Mouse (Mus musculus) hindbrain, embryonic 16.5 days (tissue): Measurements from ENCODE around the gene Asap2. TPM values are rescaled to one million over a fixed set of nuclear protein-coding genes. Genes with fewer than 3 reads are reported as not detected.

Experiments
- ATAC-seq: fragments of 200-750 bp; cut with Nextera tagmentation; 2 replicates; pipeline ENCODE4 v1.8.0; 2017; ENCODE audit warnings: moderate TSS enrichment, moderate library complexity
- H3K27ac ChIP-seq: fragments of 300-500 bp; sonication (generic); 2 replicates; pipeline ENCODE4 v1.5.1; 2014; ENCODE audit warnings: low read depth, mild to moderate bottlenecking, control low read depth, low read length, moderate library complexity
- H3K27me3 ChIP-seq: fragments of 300-500 bp; sonication (generic); replicated peaks from 2 replicates; pipeline ENCODE4 v1.6.1; 2014; ENCODE audit warnings: low read length; ENCODE audit not compliant: control insufficient read depth, insufficient read depth
- H3K36me3 ChIP-seq: fragments of 300-500 bp; sonication (generic); 2 replicates; pipeline ENCODE4 v1.6.1; 2014; ENCODE audit warnings: mild to moderate bottlenecking, low read length, moderate library complexity, mixed read lengths; ENCODE audit not compliant: control insufficient read depth, insufficient read depth
- H3K4me1 ChIP-seq: fragments of 300-500 bp; sonication (generic); 2 replicates; pipeline ENCODE4 v1.6.1; 2014; ENCODE audit warnings: low read depth, low read length; ENCODE audit not compliant: control insufficient read depth, insufficient read depth
- H3K4me2 ChIP-seq: fragments of 300-500 bp; sonication (generic); 2 replicates; pipeline ENCODE4 v1.6.1; 2014; ENCODE audit warnings: mild to moderate bottlenecking, low read length, control low read depth, moderate library complexity
- H3K4me3 ChIP-seq: fragments of 300-500 bp; sonication (generic); 2 replicates; pipeline ENCODE4 v1.5.1; 2014; ENCODE audit warnings: mild to moderate bottlenecking, low read length, control low read depth, moderate library complexity
- H3K9ac ChIP-seq: fragments of 300-500 bp; sonication (generic); 2 replicates; pipeline ENCODE4 v1.6.1; 2014; ENCODE audit warnings: low read depth, mild to moderate bottlenecking, control low read depth, low read length, moderate library complexity
- H3K9me3 ChIP-seq: fragments of 300-500 bp; sonication (generic); 2 replicates; pipeline ENCODE4 v1.6.1; 2014; ENCODE audit warnings: mild to moderate bottlenecking, low read length, moderate library complexity; ENCODE audit not compliant: control insufficient read depth
- WGBS: fragments of 180-500 bp; shearing (Covaris S2); extraction: QIAGEN DNeasy Blood & Tissue Kit; methylation state at CpG from one replicate; pipeline ENCODE4 v1.1.7; 2014; 5-methylcytosine and 5-hydroxymethylcytosine counted together
- polyA plus RNA-seq: library from polyadenylated mRNA; unstranded; fragments of >200 nt; fragmentation: Nextera tagmentation; extraction: Ambion mirVana; gene quantifications from 2 replicates; pipeline ENCODE4 v1.2.1, GENCODE M21; 2015

Asap2 gene
- polyA plus RNA-seq, 1 experiment from 2014 or later: 10.2 TPM

DNA sequence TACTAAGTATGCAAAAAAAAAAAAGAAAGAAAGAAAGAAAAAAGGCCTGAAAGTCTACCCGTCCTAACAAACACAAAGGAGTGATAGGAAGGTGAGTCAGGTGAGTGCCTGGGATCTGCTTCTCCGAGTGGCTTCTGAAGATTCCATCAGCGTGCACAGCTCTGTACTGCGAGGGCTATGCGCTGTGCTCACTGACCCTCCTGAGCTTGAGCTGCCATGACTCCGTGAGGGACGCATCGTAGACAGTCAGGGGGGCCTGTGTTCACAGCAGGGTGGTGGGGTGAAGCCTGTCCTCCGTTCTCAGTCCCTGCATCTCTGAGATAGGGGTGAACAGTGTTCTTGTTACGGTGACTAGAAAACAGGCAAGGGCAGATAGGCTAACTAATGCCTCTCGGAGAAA, 308.6 kb downstream of the Asap2 start:
- H3K4me3 ChIP-seq: no peak overlapping the region
- no peaks in the 10 kb centered on the region for H3K27me3 ChIP-seq
- H3K4me1 ChIP-seq: no peaks in the 10 kb centered on the region
- H3K9ac ChIP-seq: no peak overlapping the region
- H3K9me3 ChIP-seq: no peaks in the 10 kb centered on the region
- ATAC-seq: no peak
- peaks cover 64% of the 10 kb centered on the region for H3K36me3 ChIP-seq
- 93% methylated on average over 11 of the region's 11 CpGs for WGBS
- H3K4me2 ChIP-seq: no peak overlapping the region
- no peak overlapping the region for H3K27ac ChIP-seq

DNA sequence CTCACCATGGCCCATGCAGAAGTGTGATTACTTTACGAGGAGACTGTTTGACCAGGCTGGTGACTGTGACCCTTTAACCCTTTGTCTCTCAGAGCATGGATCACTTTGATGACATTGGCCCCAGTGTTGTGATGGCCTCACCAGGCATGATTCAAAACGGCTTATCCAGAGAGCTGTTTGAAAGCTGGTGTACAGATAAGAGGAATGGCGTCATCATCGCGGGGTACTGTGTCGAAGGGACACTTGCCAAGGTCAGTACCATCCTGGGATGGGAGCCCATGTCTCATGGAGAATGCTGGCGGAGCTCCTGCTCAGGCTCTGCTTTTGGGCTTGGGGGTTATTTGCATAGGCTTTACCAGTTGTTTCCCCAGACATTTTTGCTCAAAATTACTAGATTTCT, 311.1 kb downstream of the Asap2 start:
- Histone ChIP-seq H3K9me3 (no peaks in the 10 kb centered on the region), H3K4me2 (no peak overlapping the region), H3K27me3 (no peaks in the 10 kb centered on the region), H3K9ac (no peak overlapping the region), H3K36me3 (peaks cover 63% of the 10 kb centered on the region), H3K4me1 (no peaks in the 10 kb centered on the region), H3K4me3 (no peak overlapping the region), H3K27ac (no peak overlapping the region)
- 94% methylated on average over 7 of the region's 7 CpGs for WGBS
- ATAC-seq: no peak

DNA sequence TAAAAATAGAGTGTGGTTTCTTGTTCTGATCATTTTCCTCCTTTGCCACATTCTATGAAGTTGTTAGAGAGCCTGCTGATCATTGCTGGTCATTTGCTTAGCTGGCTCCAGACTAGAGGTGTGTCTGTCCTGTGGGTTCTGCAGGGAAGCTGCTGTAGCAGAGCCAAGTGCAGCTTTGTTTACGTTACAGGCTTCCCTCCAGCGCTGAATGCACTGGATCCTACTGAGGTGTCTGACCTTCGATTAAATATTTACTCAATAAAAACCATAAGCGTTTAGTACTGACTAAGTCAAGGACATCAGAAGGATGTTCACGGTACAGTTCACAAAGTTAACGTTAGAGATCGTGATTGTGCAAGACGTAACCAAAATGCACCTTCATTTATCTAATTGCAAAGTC, 311.7 kb downstream of the Asap2 start:
- no peak overlapping the region for H3K9ac ChIP-seq
- no peaks in the 10 kb centered on the region for H3K9me3 ChIP-seq
- 91% methylated on average over 8 of the region's 8 CpGs for WGBS
- peaks cover 64% of the 10 kb centered on the region for H3K36me3 ChIP-seq
- H3K4me3 ChIP-seq: no peak overlapping the region
- no peak for ATAC-seq
- H3K27ac ChIP-seq: no peak overlapping the region
- no peak overlapping the region for H3K4me2 ChIP-seq
- no peaks in the 10 kb centered on the region for H3K27me3 ChIP-seq
- H3K4me1 ChIP-seq: no peaks in the 10 kb centered on the region

DNA sequence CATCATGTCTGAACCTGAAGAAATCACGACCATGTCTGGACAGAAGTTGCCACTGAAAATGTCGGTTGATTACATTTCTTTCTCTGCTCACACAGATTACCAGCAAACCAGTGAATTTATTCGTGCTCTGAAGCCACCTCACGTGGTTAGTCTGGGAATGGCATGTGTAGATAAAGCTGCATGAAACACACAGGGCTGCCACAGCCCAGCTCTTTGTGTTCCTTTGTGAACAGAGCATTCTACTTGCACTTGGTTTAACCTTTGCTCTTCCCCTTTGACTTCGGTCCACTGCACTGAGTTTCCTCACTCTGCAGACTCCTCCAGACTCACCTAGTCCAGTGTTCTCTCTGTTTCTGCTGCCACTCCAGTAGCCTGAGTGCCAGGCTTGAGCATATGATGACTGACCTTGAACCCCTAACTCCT, 312.1 kb downstream of the Asap2 start:
- 85% methylated on average over 5 of the region's 5 CpGs for WGBS

DNA sequence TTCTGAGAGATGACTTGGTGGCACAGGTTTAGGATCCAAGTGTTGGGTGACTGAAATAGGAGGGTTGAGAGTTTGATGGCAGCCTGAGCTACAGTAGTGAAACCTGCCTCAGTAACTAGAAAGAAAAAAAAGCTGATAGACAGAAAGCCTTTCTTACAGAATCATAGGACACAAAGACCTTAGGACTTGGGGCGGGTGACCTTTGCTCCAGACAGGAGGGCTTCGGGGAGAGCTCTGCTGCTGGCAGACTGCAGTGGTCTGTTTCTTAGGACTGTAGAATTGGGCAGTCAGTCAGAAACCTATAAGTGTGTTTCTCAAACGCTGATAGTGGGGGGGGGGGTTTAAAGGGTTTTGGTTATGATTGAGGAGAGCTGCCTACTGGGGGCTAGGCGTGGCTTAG, 315.5 kb downstream of the Asap2 start:
- Histone ChIP-seq H3K4me3 (no peak overlapping the region), H3K9ac (no peak overlapping the region), H3K9me3 (no peaks in the 10 kb centered on the region), H3K27me3 (no peaks in the 10 kb centered on the region), H3K4me1 (no peaks in the 10 kb centered on the region), H3K27ac (no peak overlapping the region), H3K36me3 (peaks cover 58% of the 10 kb centered on the region), H3K4me2 (no peak overlapping the region)
- WGBS: 87% methylated on average over 4 of the region's 4 CpGs
- no peak for ATAC-seq

More for the DNA sequence above, 312.1 kb downstream of the Asap2 start:
- ATAC-seq: no peak
- Histone ChIP-seq H3K27me3 (no peaks in the 10 kb centered on the region), H3K36me3 (peaks cover 62% of the 10 kb centered on the region), H3K4me3 (no peak overlapping the region), H3K9ac (no peak overlapping the region), H3K4me2 (no peak overlapping the region), H3K4me1 (no peaks in the 10 kb centered on the region), H3K9me3 (no peaks in the 10 kb centered on the region), H3K27ac (no peak overlapping the region)

DNA sequence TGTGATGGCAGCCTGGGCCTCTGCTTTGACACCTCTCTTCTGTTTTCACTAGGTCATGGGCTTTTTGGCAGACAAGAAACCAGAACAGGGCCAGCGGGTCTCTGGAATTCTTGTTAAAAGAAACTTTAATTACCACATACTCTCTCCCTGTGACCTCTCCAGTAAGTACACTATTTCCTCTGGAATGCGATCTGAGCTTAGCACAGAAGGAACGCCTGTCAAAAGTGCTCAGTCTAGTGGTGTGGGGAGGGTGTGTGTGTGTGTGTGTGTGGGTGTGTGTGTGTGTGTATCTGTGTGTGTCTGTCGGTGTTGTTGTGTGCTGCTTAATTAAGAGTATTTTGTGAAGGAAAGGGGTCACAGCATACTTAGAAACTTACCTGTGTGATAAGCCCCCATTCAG, 316.5 kb downstream of the Asap2 start:
- Histone ChIP-seq H3K4me1 (no peaks in the 10 kb centered on the region), H3K36me3 (peaks cover 58% of the 10 kb centered on the region), H3K9me3 (no peaks in the 10 kb centered on the region), H3K9ac (no peak overlapping the region), H3K27me3 (no peaks in the 10 kb centered on the region), H3K27ac (no peak overlapping the region), H3K4me3 (no peak overlapping the region), H3K4me2 (no peak overlapping the region)
- 91% methylated on average over 4 of the region's 4 CpGs for WGBS
- ATAC-seq: no peak

DNA sequence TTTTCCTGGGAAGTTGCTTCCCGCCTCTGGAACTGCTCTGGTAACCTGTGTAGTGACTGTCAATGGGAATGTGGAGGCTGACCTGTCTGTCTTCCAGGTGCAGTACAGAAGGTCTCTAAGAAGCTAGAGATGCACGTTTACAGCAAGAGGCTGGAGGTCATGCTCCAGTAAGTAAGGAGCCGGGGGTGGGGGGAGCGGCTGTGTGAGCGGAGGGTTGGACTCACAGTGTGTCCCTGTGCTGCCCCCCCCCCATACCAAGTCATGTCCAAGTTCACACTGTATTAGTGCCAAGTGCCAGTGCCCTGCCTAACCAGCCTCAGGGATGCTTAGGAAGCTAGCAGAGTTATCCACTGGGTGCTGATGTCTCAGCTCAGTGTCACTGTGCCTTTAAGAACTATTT, 321.9 kb downstream of the Asap2 start:
- no peak for ATAC-seq
- Histone ChIP-seq H3K27me3 (no peaks in the 10 kb centered on the region), H3K4me1 (peaks cover 9% of the 10 kb centered on the region), H3K9ac (no peak overlapping the region), H3K9me3 (no peaks in the 10 kb centered on the region), H3K36me3 (peaks cover 36% of the 10 kb centered on the region), H3K27ac (no peak overlapping the region), H3K4me3 (no peak overlapping the region), H3K4me2 (no peak overlapping the region)
- 90% methylated on average over 5 of the region's 5 CpGs for WGBS

DNA sequence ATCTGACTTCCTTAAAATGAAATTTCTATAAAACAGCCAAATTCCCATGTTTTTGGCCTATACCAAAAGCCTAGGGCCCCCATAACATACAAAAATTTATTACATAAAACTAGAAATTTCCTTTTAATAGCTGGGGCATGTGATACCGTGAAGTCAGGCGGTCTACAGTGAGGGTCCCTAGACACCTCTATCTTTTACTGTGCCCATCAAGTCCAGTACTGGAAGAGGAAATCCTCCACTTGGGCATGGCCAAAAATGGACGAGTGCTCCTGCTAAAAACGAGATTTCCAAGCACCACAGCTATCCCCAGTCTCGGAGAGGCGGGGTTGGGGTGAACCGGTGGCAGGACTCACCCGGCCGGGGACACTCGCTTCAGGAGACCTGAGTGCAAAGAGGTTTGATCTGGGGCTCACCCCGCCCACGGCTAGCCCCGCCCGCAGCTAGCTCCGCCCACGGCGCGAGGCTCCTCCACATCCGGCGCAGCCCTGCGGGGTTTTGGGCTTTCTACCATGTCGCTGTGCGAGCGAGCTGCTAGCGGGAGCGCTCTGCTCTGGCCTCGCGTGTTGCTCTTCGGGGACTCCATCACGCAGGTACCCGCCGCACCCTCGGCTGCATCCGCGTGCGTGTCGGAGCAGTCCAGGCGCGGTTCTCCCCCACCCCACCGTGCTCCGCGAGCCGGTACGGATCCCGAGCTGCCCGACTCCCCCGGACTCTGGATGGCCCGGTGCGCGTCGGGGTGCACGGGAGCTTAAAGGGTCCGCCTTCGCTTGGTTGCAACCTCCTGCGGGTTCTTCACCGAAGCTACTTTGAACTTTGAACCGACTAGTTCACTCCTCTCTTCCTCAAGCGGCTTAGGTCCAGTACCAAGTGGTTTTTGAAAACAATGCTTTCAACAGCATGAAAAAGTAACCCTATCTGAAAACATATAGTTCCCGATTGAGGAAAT, 325.9 kb downstream of the Asap2 start, which contains the start of gene Iah1:
Iah1 (plus strand) TSS at position 467 of the 946 bp plus-strand sequence.
- 2% methylated on average over 54 of the region's 59 CpGs for WGBS
- Histone ChIP-seq H3K27ac (peak within 1 kb of the TSS; percentile 41), H3K4me2 (peak within 1 kb of the TSS; percentile 70), H3K4me3 (peak within 1 kb of the TSS; percentile 54), H3K4me1 (peaks cover 9% of the 10 kb centered on the region), H3K9me3 (no peaks in the 10 kb centered on the region), H3K36me3 (peaks cover 14% of the 10 kb centered on the region), H3K9ac (peak within 1 kb of the TSS; percentile 81), H3K27me3 (no peaks in the 10 kb centered on the region)
- peak; percentile 91 for ATAC-seq

DNA sequence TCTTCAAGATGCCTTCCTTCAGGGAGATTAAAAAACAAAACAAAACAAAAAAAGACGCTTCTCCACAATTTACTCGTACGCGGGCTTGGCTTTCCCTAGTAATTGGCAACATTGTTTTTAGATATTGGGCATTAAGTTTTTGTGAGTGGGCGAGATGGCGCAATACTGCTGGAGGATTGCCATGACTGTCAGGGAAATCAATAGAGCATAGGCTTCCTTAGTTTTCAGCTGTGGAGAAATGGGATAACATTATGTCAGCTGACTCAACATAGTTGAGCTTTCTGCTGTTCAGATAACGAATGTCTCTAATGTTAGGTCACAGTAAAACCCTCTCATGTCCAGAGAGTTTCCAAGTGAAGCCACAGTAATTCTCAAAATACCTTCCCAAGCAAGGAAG, 326.6 kb downstream of the Asap2 start:
- H3K9ac ChIP-seq: peak overlapping the region; percentile 81
- peak overlapping the region; percentile 54 for H3K4me3 ChIP-seq
- 28% methylated on average over 7 of the region's 7 CpGs for WGBS
- H3K4me2 ChIP-seq: peak overlapping the region; percentile 70
- no peaks in the 10 kb centered on the region for H3K27me3 ChIP-seq
- peaks cover 13% of the 10 kb centered on the region; the same call in 1 of the 2 replicates for H3K36me3 ChIP-seq
- H3K27ac ChIP-seq: no peak overlapping the region
- no peak for ATAC-seq
- peaks cover 9% of the 10 kb centered on the region for H3K4me1 ChIP-seq
- H3K9me3 ChIP-seq: no peaks in the 10 kb centered on the region
